Mouse (Mus musculus): Measurements from ENCODE around the gene Ube2e3. TPM values are rescaled to one million over a fixed set of nuclear protein-coding genes. Genes with fewer than 3 reads are reported as not detected.

Ube2e3 gene
- polyA plus RNA-seq, 1 experiment from 2014 or later, result 191 TPM

DNA sequence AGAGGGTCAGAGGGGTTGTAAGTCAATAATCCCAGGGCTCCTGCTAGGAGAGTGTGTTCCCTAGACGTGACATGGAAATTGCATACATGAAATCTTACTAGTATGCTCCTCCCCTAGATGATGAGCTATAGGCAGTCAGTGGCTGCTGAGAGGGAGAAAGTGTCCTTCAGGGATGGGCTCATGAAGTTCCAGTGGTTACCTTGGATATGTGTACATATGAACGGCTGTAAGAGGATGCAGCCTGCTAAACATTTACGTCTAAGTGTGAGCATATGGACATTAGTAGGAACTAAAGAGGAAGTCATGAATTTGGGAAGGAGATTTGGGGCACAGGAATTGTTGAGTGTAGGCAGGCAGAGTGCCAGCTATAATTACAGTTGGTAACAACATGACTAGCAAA, 38.0 kb downstream of the Ube2e3 start:
- no peak for DNase-seq (ENCODE audit: extremely low spot score, low spot score)
- H3K4me3 ChIP-seq, result no peak overlapping the region
- H3K36me3 ChIP-seq (replicated peaks), result 0 out of 2 replicates have a peak, but pooled peaks cover 3% of the 10 kb centered on the region
- no peak overlapping the region for H3K27ac ChIP-seq
- 83% methylated on average over 3 of the region's 3 CpGs for WGBS
- H3K27me3 ChIP-seq (ENCODE audit: poor library complexity, severe bottlenecking), result no peaks in the 10 kb centered on the region
- H3K4me1 ChIP-seq, result peaks cover 2% of the 10 kb centered on the region
- no peaks in the 10 kb centered on the region; the same call in 1 of the 2 replicates for H3K9me3 ChIP-seq

DNA sequence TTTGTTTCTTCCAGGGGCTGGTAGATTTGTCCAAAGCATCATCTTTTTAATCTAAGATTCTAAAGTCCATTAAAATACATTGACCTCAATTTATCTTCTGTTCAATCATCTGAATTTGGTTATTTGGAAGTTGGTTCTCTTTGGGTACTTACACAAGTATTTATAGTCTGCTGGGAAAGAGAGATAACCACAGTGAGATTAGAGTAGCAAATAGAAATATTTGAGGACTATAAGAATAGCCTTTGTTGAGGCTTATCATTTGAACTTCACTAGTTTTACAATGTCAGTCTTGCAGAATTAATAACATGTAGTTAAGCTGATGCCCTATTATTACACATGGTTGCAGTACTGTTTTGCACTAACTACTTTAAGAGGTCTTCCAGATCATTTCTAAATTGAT, 43.6 kb downstream of the Ube2e3 start:
- Histone ChIP-seq H3K9me3 (no peaks in the 10 kb centered on the region; the same call in 1 of the 2 replicates), H3K36me3 (replicated peaks) (peaks cover 7% of the 10 kb centered on the region), H3K27me3 (ENCODE audit: poor library complexity, severe bottlenecking) (no peaks in the 10 kb centered on the region), H3K4me3 (no peak overlapping the region), H3K27ac (no peak overlapping the region), H3K4me1 (peaks cover 5% of the 10 kb centered on the region)
- DNase-seq (ENCODE audit: extremely low spot score, low spot score), result no peak

DNA sequence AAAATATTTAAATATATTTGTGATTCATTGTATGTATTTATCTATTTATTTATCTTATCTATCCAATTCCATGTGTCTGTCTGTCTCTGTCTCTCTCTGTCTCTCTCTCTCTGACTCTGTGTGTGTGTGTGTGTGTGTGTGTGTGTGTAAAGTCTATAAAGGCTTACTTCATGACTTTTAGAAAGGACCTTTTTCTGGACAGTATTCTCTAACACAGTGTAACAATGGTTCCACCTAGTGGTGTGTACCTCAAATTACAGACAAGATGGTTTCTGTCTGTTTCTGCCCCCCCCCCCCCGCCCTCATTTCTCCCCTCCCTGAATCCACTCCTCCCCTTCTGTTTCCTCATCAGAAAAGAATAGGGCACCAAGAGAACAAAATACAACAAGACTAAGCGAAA, 46.9 kb downstream of the Ube2e3 start:
- Histone ChIP-seq H3K4me3 (no peak overlapping the region), H3K36me3 (replicated peaks) (peaks cover 23% of the 10 kb centered on the region), H3K9me3 (no peaks in the 10 kb centered on the region), H3K4me1 (peaks cover 5% of the 10 kb centered on the region), H3K27me3 (ENCODE audit: poor library complexity, severe bottlenecking) (no peaks in the 10 kb centered on the region), H3K27ac (no peak overlapping the region)
- WGBS, result 92% methylated on average over 2 of the region's 2 CpGs
- DNase-seq (ENCODE audit: extremely low spot score, low spot score), result no peak

DNA sequence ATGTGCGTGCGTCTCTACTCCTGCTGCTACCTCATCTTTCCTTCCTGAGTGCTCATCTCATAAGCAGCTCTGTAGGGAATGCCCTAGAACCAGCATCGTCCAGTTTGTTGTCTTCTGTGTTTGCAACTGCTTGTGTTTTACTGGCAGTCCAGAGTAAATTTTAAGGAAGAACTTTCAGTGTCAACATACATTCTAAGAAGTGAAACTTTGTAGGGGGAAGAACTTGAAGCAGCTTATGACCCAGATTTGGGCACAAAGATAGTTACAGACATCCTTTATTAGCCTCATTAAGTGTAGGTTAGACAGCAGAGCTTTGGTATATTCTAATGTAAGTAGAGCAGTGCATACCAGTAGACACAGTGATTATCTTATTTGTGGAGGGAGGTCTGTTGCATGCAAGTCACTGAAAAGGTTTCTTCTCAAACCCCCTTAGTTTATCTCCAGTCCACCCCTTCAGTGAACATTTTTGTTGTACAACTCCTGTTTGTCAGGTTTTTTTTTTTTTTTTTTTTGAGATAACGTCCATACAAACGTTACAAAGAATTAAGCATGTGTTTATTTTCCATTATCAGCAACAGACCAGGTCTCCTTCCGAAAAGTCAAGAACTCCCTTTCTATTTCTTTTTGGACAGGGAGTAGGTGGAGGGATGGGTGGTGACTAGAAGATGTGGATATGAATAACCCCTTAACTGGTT, 55.2 kb downstream of the Ube2e3 start:
- Histone ChIP-seq H3K4me3 (no peak overlapping the region), H3K4me1 (peaks cover 1% of the 10 kb centered on the region; the same call in 1 of the 2 replicates), H3K27me3 (ENCODE audit: poor library complexity, severe bottlenecking) (no peaks in the 10 kb centered on the region), H3K36me3 (replicated peaks) (peaks cover 33% of the 10 kb centered on the region), H3K9me3 (no peaks in the 10 kb centered on the region), H3K27ac (no peak overlapping the region)
- no peak for DNase-seq (ENCODE audit: extremely low spot score, low spot score)
- WGBS, result 91% methylated on average over 6 of the region's 6 CpGs

DNA sequence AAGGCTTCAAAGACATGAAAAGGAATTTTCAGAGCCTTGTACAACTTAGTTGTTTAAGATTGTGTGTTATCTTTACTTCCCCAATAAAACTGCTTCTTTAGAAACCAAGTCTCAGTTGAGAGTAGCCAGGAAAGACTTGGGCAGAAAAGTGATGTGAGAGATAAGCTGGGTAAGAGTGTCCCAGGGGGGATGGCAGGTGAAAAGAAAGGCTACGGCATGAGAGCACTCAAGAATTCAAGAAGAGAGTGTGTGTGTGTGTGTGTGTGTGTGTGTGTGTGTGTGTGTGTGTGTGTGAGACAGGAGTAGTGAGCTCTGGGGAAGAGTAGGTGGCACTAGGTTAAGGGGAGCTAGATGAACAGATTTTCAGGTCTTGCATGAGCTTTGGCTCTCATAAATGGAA, 57.9 kb downstream of the Ube2e3 start:
- Histone ChIP-seq H3K27ac (no peak overlapping the region), H3K4me3 (no peak overlapping the region), H3K27me3 (ENCODE audit: poor library complexity, severe bottlenecking) (no peaks in the 10 kb centered on the region), H3K4me1 (peaks cover 5% of the 10 kb centered on the region; the same call in 1 of the 2 replicates), H3K9me3 (no peaks in the 10 kb centered on the region), H3K36me3 (replicated peaks) (peaks cover 13% of the 10 kb centered on the region)
- DNase-seq (ENCODE audit: extremely low spot score, low spot score), result no peak
- WGBS, result 94% methylated on average over 1 of the region's 1 CpGs

DNA sequence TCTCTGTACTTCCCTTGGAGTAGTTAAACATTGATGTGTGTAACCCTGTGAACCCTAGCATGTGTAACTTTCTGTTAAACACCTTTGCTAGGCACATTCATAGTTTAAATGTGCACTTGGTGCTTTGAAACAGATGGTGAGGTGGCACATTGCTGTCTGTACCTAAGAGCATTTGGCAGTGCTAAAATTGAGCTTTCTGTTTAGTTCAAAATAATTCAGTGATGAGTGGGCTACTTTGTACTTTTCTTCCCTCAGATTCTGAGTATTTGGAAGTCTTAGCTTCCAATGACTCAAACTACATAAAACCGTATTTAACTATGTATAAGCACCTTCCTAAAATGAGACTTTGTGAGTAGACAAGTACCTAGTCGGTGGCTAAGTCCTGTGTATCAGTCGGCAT, 59.7 kb downstream of the Ube2e3 start:
- H3K4me3 ChIP-seq, result no peak overlapping the region

DNA sequence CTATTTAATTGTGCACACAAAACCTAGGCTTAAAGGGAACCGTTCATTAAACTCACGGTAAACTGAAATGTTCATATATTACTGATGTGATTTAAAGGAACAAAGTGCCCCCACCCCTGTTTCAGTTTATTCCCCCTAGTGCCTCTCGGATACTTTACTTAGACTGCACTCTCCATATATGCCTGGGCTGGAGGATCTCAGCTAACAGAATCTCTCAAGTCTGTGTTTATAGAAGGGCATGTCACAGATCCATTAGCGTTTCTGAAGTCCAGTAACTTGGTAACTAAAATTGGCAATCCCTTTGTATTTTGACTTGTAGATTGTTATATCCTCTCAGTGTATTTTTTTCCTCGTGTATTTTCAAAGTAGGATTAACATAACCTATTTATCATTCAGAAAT, 60.2 kb downstream of the Ube2e3 start:
- H3K27ac ChIP-seq, result no peak overlapping the region
- no peaks in the 10 kb centered on the region for H3K27me3 ChIP-seq (ENCODE audit: poor library complexity, severe bottlenecking)
- H3K4me1 ChIP-seq, result peaks cover 5% of the 10 kb centered on the region; the same call in 1 of the 2 replicates
- no peaks in the 10 kb centered on the region for H3K9me3 ChIP-seq
- 86% methylated on average over 5 of the region's 5 CpGs for WGBS
- peaks cover 4% of the 10 kb centered on the region for H3K36me3 ChIP-seq (replicated peaks)
- no peak for DNase-seq (ENCODE audit: extremely low spot score, low spot score)
- H3K4me3 ChIP-seq, result no peak overlapping the region

More for the DNA sequence above, 59.7 kb downstream of the Ube2e3 start:
- WGBS, result 87% methylated on average over 3 of the region's 3 CpGs
- Histone ChIP-seq H3K27me3 (ENCODE audit: poor library complexity, severe bottlenecking) (no peaks in the 10 kb centered on the region), H3K27ac (no peak overlapping the region), H3K36me3 (replicated peaks) (peaks cover 9% of the 10 kb centered on the region), H3K9me3 (no peaks in the 10 kb centered on the region), H3K4me1 (peaks cover 5% of the 10 kb centered on the region; the same call in 1 of the 2 replicates)
- no peak for DNase-seq (ENCODE audit: extremely low spot score, low spot score)

DNA sequence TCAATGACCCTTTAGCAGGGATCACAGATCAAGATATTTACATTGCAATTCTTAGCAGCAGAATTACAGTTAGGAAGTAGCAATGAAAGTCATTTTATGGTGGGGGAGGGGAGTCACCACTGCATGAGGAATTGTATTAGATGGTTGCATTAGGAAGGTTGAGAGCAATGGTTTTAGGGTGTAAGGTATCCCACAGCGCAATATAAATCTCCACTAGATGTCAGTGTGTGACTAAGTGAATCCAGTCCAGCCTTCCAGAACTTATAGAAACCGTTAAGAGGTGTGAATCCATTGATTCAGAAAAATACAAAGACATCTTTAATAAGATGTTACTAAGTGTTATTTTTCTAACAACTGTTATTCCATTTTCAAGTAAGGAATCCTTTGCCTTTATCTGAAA, 63.4 kb downstream of the Ube2e3 start:
- Histone ChIP-seq H3K36me3 (replicated peaks) (peaks cover 2% of the 10 kb centered on the region), H3K27ac (no peak overlapping the region), H3K4me3 (no peak overlapping the region), H3K9me3 (no peaks in the 10 kb centered on the region), H3K4me1 (peaks cover 5% of the 10 kb centered on the region; the same call in 1 of the 2 replicates), H3K27me3 (ENCODE audit: poor library complexity, severe bottlenecking) (no peaks in the 10 kb centered on the region)
- DNase-seq (ENCODE audit: extremely low spot score, low spot score), result no peak
- 45% methylated on average over 2 of the region's 2 CpGs for WGBS

DNA sequence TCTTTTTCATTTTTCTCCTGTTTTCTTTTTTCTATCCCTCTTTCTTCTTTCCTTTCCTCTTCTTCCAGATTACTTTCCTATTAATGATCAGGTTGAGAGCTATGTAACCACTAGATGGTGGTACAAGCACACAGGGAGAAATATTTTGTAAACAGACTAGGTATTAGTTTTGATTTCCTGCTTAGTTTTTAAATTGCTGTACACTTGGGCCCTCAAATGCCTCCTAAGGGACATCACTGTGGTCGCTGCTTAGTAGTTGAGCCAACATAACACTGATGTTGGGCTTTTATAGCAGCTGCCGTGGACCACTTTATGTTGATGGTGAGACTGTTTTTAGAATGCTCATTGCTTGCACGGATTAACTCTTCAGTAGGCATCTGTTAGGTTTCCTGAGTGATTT, 91.5 kb downstream of the Ube2e3 start:
- Histone ChIP-seq H3K4me3 (no peak overlapping the region), H3K36me3 (replicated peaks) (no peaks in the 10 kb centered on the region), H3K9me3 (no peaks in the 10 kb centered on the region), H3K27ac (no peak overlapping the region), H3K4me1 (peaks cover 13% of the 10 kb centered on the region), H3K27me3 (ENCODE audit: poor library complexity, severe bottlenecking) (no peaks in the 10 kb centered on the region)
- DNase-seq (ENCODE audit: extremely low spot score, low spot score), result no peak
- 69% methylated on average over 3 of the region's 3 CpGs for WGBS

DNA sequence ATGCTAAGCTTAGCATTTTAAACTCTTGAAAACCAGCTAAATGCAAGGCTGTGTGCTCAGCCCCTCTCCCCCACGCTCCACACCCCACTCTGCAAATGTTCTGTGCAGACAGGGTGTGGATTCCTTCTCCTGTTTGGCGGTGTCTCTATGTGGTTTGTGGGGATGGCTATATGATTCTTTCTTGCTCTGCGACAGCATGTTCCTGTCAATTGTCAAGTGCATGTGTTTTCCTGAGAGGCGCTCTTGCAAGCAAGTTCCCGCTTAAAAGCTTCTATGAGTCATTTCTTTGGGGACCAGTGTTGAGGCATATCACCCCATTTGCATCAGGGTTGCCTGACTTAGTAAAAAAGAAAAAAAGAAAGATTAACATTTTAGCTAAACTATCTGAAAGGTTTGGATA, 92.4 kb downstream of the Ube2e3 start:
- H3K9me3 ChIP-seq, result no peaks in the 10 kb centered on the region
- no peak overlapping the region for H3K4me3 ChIP-seq
- H3K27ac ChIP-seq, result no peak overlapping the region
- DNase-seq (ENCODE audit: extremely low spot score, low spot score), result no peak
- H3K36me3 ChIP-seq (replicated peaks), result no peaks in the 10 kb centered on the region
- WGBS, result 95% methylated on average over 5 of the region's 5 CpGs
- H3K4me1 ChIP-seq, result peaks cover 13% of the 10 kb centered on the region
- H3K27me3 ChIP-seq (ENCODE audit: poor library complexity, severe bottlenecking), result no peaks in the 10 kb centered on the region

DNA sequence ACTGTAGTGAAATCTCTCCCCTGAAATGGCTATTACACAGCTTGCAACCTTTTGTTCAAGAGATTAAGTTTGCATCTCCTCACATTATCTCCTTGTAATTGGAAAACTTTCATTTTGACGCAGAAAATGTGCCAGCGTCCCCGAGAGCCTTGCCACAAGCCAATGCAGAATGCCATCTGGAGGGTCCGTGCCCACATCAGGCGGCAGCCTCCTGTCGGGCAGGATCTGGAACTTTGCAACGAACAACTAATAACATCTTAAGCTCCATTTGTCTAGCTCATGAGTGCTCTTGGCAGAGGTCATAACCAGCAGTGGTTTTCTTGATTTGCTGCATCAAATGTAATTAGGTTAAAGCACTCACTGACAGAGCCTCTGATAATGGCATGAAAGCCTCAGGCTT, 93.1 kb downstream of the Ube2e3 start:
- no peak overlapping the region for H3K4me3 ChIP-seq
- DNase-seq (ENCODE audit: extremely low spot score, low spot score), result no peak
- H3K27me3 ChIP-seq (ENCODE audit: poor library complexity, severe bottlenecking), result no peaks in the 10 kb centered on the region
- WGBS, result 73% methylated on average over 7 of the region's 7 CpGs
- no peaks in the 10 kb centered on the region for H3K36me3 ChIP-seq (replicated peaks)
- no peaks in the 10 kb centered on the region for H3K9me3 ChIP-seq
- peaks cover 13% of the 10 kb centered on the region for H3K4me1 ChIP-seq
- no peak overlapping the region for H3K27ac ChIP-seq

DNA sequence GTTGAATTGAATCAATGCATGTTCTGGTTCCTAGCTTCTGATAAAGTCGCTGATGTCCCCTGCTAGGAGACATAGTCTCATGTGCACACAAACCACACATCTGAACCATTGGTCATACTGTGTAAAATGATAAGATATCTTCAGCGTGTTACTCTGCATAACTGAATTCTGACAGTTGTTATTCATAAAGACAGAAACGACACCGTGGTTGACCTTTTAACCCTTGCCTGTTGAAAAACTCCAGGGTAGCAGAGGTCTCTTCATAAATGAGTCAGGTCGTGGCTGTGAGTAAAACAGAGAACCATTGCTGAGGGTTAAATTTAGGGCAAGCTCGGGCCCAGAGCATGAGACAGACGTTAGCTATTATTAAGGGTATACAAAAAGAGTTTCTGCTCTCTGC, 93.7 kb downstream of the Ube2e3 start:
- 36% methylated on average over 7 of the region's 7 CpGs for WGBS
- Histone ChIP-seq H3K4me3 (no peak overlapping the region), H3K9me3 (no peaks in the 10 kb centered on the region), H3K27me3 (ENCODE audit: poor library complexity, severe bottlenecking) (no peaks in the 10 kb centered on the region), H3K4me1 (peaks cover 13% of the 10 kb centered on the region), H3K27ac (no peak overlapping the region), H3K36me3 (replicated peaks) (no peaks in the 10 kb centered on the region)
- no peak for DNase-seq (ENCODE audit: extremely low spot score, low spot score)

DNA sequence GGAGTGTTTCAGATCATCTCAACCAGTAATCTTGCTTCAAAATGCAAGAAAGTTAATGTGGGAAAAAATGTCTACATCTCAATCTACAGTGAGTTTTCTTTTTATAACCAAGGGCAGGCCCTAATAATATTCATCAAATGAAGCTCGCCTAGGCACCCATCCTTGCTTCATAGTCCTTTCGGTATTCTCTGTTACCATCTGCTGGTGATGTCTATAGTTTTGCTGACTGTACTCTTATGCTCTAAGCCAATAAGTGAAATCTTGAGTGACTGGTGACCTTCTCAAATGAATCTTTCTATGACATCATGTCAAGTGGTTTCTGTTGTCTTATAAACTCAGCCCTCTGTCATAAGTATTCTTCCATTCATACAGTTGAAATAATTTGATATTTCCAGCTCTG, 97.1 kb downstream of the Ube2e3 start:
- H3K36me3 ChIP-seq (replicated peaks), result no peaks in the 10 kb centered on the region
- no peaks in the 10 kb centered on the region for H3K27me3 ChIP-seq (ENCODE audit: poor library complexity, severe bottlenecking)
- WGBS, result 94% methylated on average over 2 of the region's 2 CpGs
- H3K9me3 ChIP-seq, result no peaks in the 10 kb centered on the region
- H3K4me1 ChIP-seq, result peaks cover 13% of the 10 kb centered on the region
- no peak for DNase-seq (ENCODE audit: extremely low spot score, low spot score)
- no peak overlapping the region for H3K4me3 ChIP-seq
- no peak overlapping the region for H3K27ac ChIP-seq

DNA sequence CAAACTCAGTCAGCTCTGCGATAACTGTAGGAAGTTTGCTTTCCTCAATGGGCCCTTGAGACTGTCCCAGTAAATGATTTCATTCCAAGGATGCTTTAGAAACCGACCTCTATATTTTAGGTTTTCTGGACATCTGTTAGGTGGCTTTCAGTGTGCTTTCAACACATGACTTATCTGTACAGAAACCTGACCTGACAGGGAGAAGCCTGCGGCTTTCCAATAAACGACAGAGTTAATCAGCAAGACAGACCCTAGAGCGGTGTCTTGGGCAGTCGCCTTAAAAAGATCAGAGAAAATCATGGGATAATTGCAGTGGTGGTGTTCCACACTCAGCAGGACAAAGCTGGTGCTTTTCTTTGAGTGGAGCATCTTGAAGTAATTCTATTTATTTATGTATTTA, 97.5 kb downstream of the Ube2e3 start:
- no peaks in the 10 kb centered on the region for H3K9me3 ChIP-seq
- 78% methylated on average over 6 of the region's 6 CpGs for WGBS
- DNase-seq (ENCODE audit: extremely low spot score, low spot score), result no peak
- no peaks in the 10 kb centered on the region for H3K27me3 ChIP-seq (ENCODE audit: poor library complexity, severe bottlenecking)
- H3K27ac ChIP-seq, result no peak overlapping the region
- H3K36me3 ChIP-seq (replicated peaks), result no peaks in the 10 kb centered on the region
- peaks cover 13% of the 10 kb centered on the region for H3K4me1 ChIP-seq
- H3K4me3 ChIP-seq, result no peak overlapping the region
